Mouse (Mus musculus) fibroblast of lung, adult 2 months (primary cell): Measurements from ENCODE around the gene Gm3739.
"Not testable (repeated sequence)": the region's sequence is repeated elsewhere in the genome, so short reads cannot be mapped to it uniquely, and the experiment has no call there.

Source experiments
- DNase-seq: peaks from one replicate; pipeline ENCODE4 v3.0.0-alpha.2; 2011; ENCODE audit warnings: low read depth

Gm3739 gene

DNA sequence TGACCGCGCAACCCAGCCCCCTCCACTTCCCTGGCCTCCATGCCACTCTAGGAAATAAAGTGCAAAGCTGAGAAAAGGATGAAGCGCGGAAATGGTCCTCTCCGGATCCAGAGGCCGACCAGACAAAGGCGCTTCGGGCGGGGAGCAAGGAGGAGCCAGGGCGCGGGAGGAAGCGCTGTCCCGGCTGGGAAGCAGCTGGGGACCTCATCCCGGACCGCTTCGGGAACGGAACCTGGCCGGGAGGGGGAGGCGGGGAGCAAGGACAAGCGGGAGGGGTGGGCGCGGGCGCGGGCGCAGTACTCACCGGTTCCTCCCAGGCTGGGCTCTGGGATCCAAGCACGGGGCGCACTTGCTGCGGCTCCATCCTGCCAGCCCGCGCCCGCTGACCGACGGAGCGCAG lies at the start of gene Gm3739:
Gene Gm3739 (minus strand): TSS at position 389 of the 400 bp plus-strand sequence.
- not testable (repeated sequence) for DNase-seq

DNA sequence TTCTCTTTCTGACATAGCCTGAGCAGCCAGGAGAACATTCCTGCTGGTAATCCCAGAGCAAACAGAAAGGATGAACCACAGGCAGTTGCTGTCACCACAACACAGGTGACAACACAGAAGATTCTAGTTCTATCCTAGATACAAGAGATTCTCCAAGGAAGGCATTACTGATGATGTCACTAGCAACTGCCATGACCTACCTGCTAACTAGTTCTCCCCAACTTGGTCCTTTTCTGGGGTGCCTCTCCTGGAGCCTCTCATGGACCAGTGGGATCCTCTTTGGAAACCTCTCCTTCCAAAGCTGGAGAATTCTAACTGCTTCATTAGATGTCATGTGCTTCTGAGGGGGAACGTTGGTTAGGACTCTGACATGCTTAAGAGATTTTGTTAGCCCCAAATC lies 17.4 kb upstream of the Gm3739 start, which contains the start of gene Gm5797:
Gene Gm5797 (minus strand): TSS at position 101 of the 400 bp plus-strand sequence.
- DNase-seq, result not testable (repeated sequence)

DNA sequence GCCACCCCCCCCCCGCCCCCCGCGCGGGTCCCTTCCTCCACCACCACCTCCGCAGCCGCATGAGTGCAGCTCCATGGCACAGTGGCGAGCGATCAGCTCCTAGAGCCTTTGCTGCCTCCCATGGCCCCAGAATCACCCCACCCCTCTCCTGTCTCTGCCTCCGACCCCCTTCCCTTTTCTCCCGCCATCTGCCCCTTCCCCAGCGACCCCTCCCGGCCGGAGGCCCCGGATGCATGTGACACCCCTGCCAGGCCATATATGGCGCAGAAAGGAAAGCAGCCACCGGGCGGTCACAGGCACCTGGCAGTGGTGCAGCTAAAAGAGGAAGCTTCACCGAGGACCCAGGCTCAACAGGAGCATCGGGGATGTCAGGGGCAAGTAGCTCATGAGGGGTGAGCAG lies 244 bp upstream of the Gm3739 start:
- DNase-seq, result not testable (repeated sequence)

DNA sequence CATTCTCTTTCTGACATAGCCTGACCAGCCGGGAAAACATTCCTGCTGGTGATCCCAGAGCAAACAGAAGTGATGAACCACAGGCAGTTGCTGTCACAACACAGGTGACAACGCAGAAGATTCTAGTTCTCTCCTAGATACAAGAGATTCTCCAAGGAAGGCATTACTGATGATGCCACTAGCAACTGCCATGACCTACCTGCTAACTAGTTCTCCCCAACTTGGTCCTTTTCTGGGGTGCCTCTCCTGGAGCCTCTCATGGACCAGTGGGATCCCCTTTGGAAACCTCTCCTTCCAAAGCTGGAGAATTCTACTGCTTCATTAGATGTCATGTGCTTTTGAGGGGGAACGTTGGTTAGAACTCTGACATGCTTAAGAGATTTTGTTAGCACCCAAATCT lies 50.2 kb downstream of the Gm3739 start, which contains the start of gene Gm3727:
Gene Gm3727 (minus strand): TSS at position 101 of the 400 bp plus-strand sequence.
- not testable (repeated sequence) for DNase-seq
